Mouse (Mus musculus) mouse trophoblast stem cell (cell line): ENCODE results near the gene Sptbn1.

Experiments used
- in situ Hi-C, 2 experiments: fragments of 300-500 bp; cut with MseI, MboI; formaldehyde crosslinking; loops; 2 replicates in 1 of 2; 3 replicates in 1 of 2; pipeline ENCODE4 v1.15.1; 2025

Gene Sptbn1

DNA sequence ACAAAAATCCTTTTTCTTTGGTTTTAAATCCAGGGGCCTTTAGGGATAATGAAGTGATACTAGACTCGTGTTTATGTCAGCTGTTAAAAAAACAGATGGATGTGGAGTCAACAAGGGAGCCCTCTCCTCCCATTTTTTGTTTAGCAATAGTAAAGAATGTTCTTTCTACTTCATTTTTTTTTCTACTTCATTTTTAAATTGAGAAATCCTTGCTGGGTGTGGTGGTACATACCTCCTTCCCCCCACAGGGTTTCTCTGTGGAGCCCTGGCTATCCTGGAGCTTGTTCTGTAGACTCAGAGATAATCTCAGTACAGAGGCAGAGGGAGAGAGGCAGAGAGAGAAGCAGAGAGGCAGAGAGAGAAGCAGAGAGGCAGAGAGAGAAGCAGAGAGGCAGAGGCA is 133.9 kb downstream of the Sptbn1 start:
- in situ Hi-C loops = no loop called here

DNA sequence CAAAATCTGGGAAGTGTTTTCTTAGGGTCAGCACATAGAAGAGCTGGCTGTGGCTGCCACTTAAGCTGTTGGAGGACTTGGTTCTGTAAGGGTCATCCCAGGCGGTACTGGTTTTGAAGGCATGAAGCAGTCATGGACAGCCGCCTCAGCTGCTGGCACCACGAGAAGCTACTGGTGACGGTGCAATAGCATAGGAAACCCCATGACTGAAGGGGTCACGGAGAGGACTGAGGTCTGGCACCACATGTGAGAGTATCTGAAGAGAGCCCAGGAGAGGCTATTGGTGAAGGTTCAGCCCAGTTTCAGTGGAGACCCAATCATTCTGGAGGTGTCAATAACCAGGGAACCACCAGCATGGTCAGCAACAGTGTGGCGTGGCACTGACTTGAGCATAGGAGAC is 135.4 kb downstream of the Sptbn1 start:
- in situ Hi-C loops = no loop called here

DNA sequence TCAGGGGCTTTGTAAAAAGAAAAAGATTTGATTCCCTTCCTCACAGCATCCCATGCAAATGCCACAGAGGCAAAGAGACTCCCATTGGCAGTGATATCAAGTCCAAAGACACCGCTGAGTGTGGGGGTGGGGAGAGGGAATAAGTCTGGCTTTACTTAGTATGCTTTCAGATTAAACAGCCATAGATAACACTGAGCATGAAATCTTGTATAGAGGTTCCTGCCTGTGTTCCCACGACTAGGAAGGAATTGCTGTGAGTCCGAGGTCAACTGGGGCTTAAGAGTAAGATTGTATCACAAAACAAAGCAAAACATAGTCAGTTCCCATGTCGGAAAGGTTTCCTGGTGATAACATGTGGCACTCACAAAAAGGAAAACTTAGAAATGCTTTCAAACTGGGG is 136.3 kb downstream of the Sptbn1 start:
- in situ Hi-C loops = no loop called here

GRCm38 (mm10) chr11:30129339-30129738 is 138.6 kb downstream of the Sptbn1 start:
- in situ Hi-C loops = no loop called here

GRCm38 (mm10) chr11:30126840-30127239 is 141.1 kb downstream of the Sptbn1 start:
- in situ Hi-C loops = no loop called here

GRCm38 (mm10) chr11:30118038-30118437 is 149.9 kb downstream of the Sptbn1 start:
- in situ Hi-C loops = no loop called here

GRCm38 (mm10) chr11:30113631-30114030 is 154.3 kb downstream of the Sptbn1 start:
- in situ Hi-C loops = no loop called here

DNA sequence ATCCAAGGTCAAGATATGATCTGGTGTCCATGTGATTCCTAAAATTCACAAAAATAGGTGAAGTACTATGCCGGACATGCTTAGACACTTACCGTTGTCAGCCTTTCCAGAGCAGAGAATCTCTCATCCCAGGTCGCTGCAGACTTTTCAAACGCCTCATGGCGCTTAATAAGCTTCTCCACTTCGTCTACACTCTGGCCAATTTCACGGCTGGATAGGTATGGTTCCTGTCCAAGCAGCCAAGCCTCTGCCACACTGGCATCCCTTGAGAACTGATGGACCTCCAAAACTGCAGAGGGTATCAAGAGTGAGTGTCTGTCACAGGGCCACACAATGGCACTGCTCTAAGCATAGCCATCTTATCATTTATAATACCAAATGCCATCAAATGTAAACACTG is 157.3 kb downstream of the Sptbn1 start:
- in situ Hi-C loops = no loop called here

DNA sequence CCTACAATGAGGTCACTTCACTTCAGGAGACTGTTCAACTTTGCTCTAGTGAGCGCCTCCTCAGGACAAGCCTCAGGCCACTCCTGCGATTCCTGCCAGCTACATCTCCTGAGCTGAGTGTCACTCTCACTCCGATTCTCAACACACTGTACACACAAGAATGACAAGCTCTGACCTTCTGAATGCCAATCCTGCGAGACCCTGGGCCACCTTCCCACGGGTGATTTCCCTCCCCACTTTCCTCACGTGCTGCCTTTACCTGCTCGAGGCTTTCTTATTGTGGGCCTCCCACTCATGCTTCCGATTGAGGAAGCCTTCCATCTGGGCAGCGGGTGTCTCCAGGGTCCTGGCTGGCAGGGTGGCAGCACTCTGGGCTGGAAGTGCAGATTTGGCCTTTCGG is 163.8 kb downstream of the Sptbn1 start:
- in situ Hi-C loops = no loop called here

DNA sequence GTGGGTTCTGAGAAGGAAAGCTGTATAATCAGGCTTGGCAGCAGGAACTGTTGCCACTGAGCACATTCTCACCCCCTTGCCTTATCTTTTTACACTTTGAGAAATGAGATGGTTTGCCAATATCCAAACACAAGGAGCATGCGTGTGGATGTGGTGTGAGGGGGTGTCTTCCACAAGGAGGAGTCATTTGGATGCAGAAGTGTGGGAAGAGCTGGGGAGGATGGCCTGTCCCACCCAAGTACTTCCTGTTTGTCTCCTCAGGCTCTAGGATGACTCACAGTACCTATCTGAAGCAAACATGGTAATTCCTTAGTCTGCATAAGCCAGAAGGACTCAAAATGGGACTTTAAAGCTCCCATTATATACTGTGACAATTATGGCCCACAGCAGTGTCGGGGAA is 165.4 kb downstream of the Sptbn1 start:
- in situ Hi-C loops = no loop called here

GRCm38 (mm10) chr11:30101796-30102195 is 166.2 kb downstream of the Sptbn1 start:
- in situ Hi-C loops = no loop called here

DNA sequence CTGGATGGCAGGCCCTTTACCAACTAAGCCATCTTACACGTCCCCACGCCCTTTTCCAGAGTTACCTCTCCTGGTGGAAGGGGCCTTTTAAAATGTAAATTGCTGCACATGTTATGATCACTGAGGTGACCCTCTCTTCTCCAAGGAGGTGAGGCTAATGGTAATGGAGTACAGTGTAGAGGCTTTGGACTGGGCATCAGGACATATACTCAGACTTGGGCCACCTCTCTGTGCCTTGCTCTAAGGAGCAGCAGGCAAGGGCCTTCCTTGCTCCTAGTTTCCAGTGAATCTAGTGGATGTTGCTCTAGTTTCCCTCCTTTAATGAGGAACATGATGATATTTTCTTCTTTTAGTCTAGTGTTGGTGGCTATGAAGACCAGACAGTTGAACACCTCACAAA is 166.8 kb downstream of the Sptbn1 start:
- in situ Hi-C loops = no loop called here

GRCm38 (mm10) chr11:30099916-30100315 is 168.1 kb downstream of the Sptbn1 start:
- in situ Hi-C loops = loop anchor here in 1 of 2 experiments (10.0 kb wide), 1 partner anchor 125 kb away; no protein-coding TSS in a partner anchor

- in situ Hi-C loops = loop anchor here in 1 of 2 experiments (10.0 kb wide), 1 partner anchor 130 kb away; no protein-coding TSS in a partner anchor
Measured at GRCm38 (mm10) chr11:30095212-30095773, 172.7 kb downstream of the Sptbn1 start.

- in situ Hi-C loops = loop anchor here in 1 of 2 experiments (10.0 kb wide), 1 partner anchor 133 kb away; no protein-coding TSS in a partner anchor
Measured at GRCm38 (mm10) chr11:30091892-30092291, 176.1 kb downstream of the Sptbn1 start.

DNA sequence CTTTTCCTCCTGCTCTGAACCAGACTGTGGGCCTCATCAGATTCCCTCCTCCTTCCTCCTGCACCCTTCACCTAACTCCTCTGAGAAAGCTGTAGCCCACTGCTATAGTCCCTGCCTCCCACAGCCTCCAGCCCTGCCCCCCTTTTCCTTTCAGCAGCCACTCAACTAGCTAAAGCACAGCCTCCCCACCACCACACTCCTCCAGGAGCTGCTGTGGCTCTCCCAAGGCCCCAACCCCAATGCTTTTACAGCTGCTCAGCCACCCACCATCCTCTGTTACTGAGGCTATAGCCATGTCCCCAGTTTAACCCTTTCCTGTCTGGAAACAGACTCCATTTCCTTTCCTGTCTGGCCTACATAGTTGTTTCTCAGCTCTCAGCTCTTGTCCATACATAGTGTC is 182.9 kb downstream of the Sptbn1 start:
- in situ Hi-C loops = no loop called here

- in situ Hi-C loops = no loop called here
Measured at GRCm38 (mm10) chr11:30057299-30057698, 210.7 kb downstream of the Sptbn1 start.
